Comparison of ENCODE assay signal across 11 mouse cellular contexts in genomic region chr4:142193780-142194179, GRCm38 (mm10). TPM values are rescaled to one million over a fixed set of nuclear protein-coding genes. Genes with fewer than 3 reads are reported as not detected.
DNase-seq lines count a peak whose midpoint lies in the region; ATAC-seq and TF ChIP-seq lines count a peak whose summit lies in the region.
"Had no signal": no experiment of that assay in that cellular context is flagged by ENCODE, and none has a peak within 500 bp of the region (broad histone marks: within the 10 kb centered on the region; RNA-seq: fewer than 3 reads in every experiment).

No protein-coding gene starts in this region.

- H3K9me3 ChIP-seq in lung, embryonic 14.5 days (ENCODE audit: low read depth, low read length) = no peaks in the 10 kb centered on the region
- no peaks in the 10 kb centered on the region for H3K9me3 ChIP-seq in midbrain, embryonic 14.5 days (ENCODE audit: control insufficient read depth, low read length)
- H3K9me3 ChIP-seq: limb, embryonic 12.5 days had no signal

- TF ChIP-seq POLR2A in cerebellum, adult 2 months (IDR thresholded peaks at IDR 0.05; ENCODE audit: borderline replicate concordance, insufficient read depth, low read length) = no peak

- no peak for TF ChIP-seq CTCF in cerebellum, adult 2 months (IDR thresholded peaks at IDR 0.05; ENCODE audit: borderline replicate concordance, insufficient read depth, low read depth, low read length)
- TF ChIP-seq CTCF in lung, embryonic 14.5 days (IDR thresholded peaks at IDR 0.05; ENCODE audit: low read depth) = no peak

- H3K4me3 ChIP-seq in cerebellum, adult 2 months (replicated peaks; ENCODE audit: insufficient read depth, low read depth, low read length) = no peak overlapping the region
- no peak overlapping the region for H3K4me3 ChIP-seq in lung, embryonic 14.5 days (ENCODE audit: low read depth, low read length)
- H3K4me3 ChIP-seq in midbrain, embryonic 14.5 days (replicated peaks; ENCODE audit: low read depth, low read length) = no peak overlapping the region
- H3K4me3 ChIP-seq: limb, embryonic 12.5 days had no signal

- DNase-seq in cerebellum, postnatal 4 days (ENCODE audit: low spot score in 2 of 2) = no peak
- peak; percentile 80 to 89 for DNase-seq in cerebellum, adult 2 months
- peak; percentile 91 to 94 for DNase-seq in kidney, adult 8-10 months
- DNase-seq in lung, embryonic 14.5 days = no peak
- no peak for DNase-seq in right cerebral cortex, postnatal 14 days
- no peak for DNase-seq in midbrain, embryonic 14.5 days
- no peak for DNase-seq in frontal cortex, adult 2 months (ENCODE audit: extremely low spot score in 1 of 2, low spot score in 1 of 2)
- DNase-seq: adrenal gland, postnatal 10 days had no signal

- H3K27ac ChIP-seq in cerebellum, adult 2 months (ENCODE audit: insufficient read depth, low read length) = no peak overlapping the region; the same call in 1 of the 2 replicates
- H3K27ac ChIP-seq in lung, embryonic 14.5 days (ENCODE audit: low read depth) = no peak overlapping the region; the same call in 1 of the 2 replicates
- H3K27ac ChIP-seq in midbrain, embryonic 14.5 days (replicated peaks; ENCODE audit: low read depth, low read length) = no peak overlapping the region
- H3K27ac ChIP-seq: hindbrain, embryonic 14.5 days; limb, embryonic 12.5 days had no signal

- H3K4me2 ChIP-seq in lung, embryonic 14.5 days = no peak overlapping the region
- no peak overlapping the region for H3K4me2 ChIP-seq in midbrain, embryonic 14.5 days (ENCODE audit: low read length)
- H3K4me2 ChIP-seq: hindbrain, embryonic 14.5 days; limb, embryonic 12.5 days had no signal

- peaks cover 23% of the 10 kb centered on the region for H3K4me1 ChIP-seq in cerebellum, adult 2 months (ENCODE audit: control insufficient read depth, insufficient read depth, low read length)
- no peaks in the 10 kb centered on the region; the same call in 1 of the 2 replicates for H3K4me1 ChIP-seq in lung, embryonic 14.5 days (ENCODE audit: insufficient read depth)
- H3K4me1 ChIP-seq in midbrain, embryonic 14.5 days (ENCODE audit: control insufficient read depth, insufficient read depth, low read length) = no peaks in the 10 kb centered on the region

- no peak overlapping the region for H3K9ac ChIP-seq in lung, embryonic 14.5 days
- H3K9ac ChIP-seq in midbrain, embryonic 14.5 days (replicated peaks; ENCODE audit: low read length) = no peak overlapping the region
- H3K9ac ChIP-seq: hindbrain, embryonic 14.5 days; limb, embryonic 12.5 days had no signal

- peak; percentile 65 for ATAC-seq in cerebellum, adult (ENCODE audit: insufficient number of reproducible peaks, low FRiP score, low TSS enrichment)
- ATAC-seq in lung, embryonic 14.5 days (ENCODE audit: insufficient read depth) = 0 out of 2 replicates have a peak, but pooled peaks have one; percentile 18
- no peak for ATAC-seq in midbrain, embryonic 14.5 days (ENCODE audit: low FRiP score, low TSS enrichment)

- H3K36me3 ChIP-seq in lung, embryonic 14.5 days (ENCODE audit: insufficient read depth) = no peaks in the 10 kb centered on the region
- H3K36me3 ChIP-seq in midbrain, embryonic 14.5 days (ENCODE audit: control insufficient read depth, insufficient read depth, low read length) = no peaks in the 10 kb centered on the region

- 18% methylated on average over 7 of the region's 7 CpGs for WGBS in cerebellum, adult 2 months
- WGBS in lung, embryonic 14.5 days = 87% methylated on average over 7 of the region's 7 CpGs
- WGBS in midbrain, embryonic 14.5 days = 96% methylated on average over 7 of the region's 7 CpGs

- H3K27me3 ChIP-seq in cerebellum, adult 2 months (ENCODE audit: control insufficient read depth, insufficient read depth, low read length) = no peaks in the 10 kb centered on the region
- no peaks in the 10 kb centered on the region for H3K27me3 ChIP-seq in lung, embryonic 14.5 days (ENCODE audit: insufficient read depth, low read length)
- H3K27me3 ChIP-seq in midbrain, embryonic 14.5 days (ENCODE audit: control insufficient read depth, insufficient read depth, low read length) = no peaks in the 10 kb centered on the region
- H3K27me3 ChIP-seq: limb, embryonic 12.5 days had no signal

RNA-seq across cellular contexts. Expression of gene Kazn, which starts 45.4 kb away (rescaled TPM):
- 73.3 and 75.7 TPM in 2 replicates for polyA plus RNA-seq in cerebellum, adult 2 months (2012; rRNA removed)
- 12.8 and 14.1 TPM in 2 replicates for polyA plus RNA-seq in lung, embryonic 14.5 days (2014; fragmentation: Nextera tagmentation; extraction: Ambion mirVana)
- 19.9 and 27.1 TPM in 2 replicates for polyA plus RNA-seq in midbrain, embryonic 14.5 days (2014; fragmentation: Nextera tagmentation; extraction: Ambion mirVana)
- 44.3 and 47.1 TPM in 2 replicates for polyA plus RNA-seq in frontal cortex, adult 2 months (2012; rRNA removed)

Comparison
In these comparisons a context has a peak if more than half of its experiments do, and no peak if none do; other contexts are left out.
1. DNase-seq: peak in cerebellum, adult 2 months (2 of 2) and kidney, adult 8-10 months (2 of 2); none in cerebellum, postnatal 4 days (0 of 2), lung, embryonic 14.5 days (single experiment), right cerebral cortex, postnatal 14 days (single experiment), midbrain, embryonic 14.5 days (single experiment) and frontal cortex, adult 2 months (0 of 2).